Mouse (Mus musculus): ENCODE data around the gene Ryr2. TPM values are rescaled to one million over a fixed set of nuclear protein-coding genes. Genes with fewer than 3 reads are reported as not detected.

Gene Ryr2
- total and polyA plus RNA-seq, 3 experiments: 0.11 to 0.13 TPM; not detected in 1

- Histone ChIP-seq H3K4me2 (ENCODE audit: insufficient read depth, low read depth, poor library complexity, severe bottlenecking) (no peak overlapping the region), H3K4me1 (ENCODE audit: control insufficient read depth in 1 of 2, insufficient read depth in 2 of 2) (no peaks in the 10 kb centered on the region), H3K27me3 (replicated peaks) (no peaks in the 10 kb centered on the region), H3K36me3 (replicated peaks in 1 of 2; ENCODE audit: control insufficient read depth in 1 of 2, insufficient read depth in 1 of 2, low read length in 1 of 2) (no peaks in the 10 kb centered on the region), H3K27ac (ENCODE audit: insufficient read depth, low read depth) (no peak overlapping the region), H3K9me3 (replicated peaks; ENCODE audit: low read length) (no peaks in the 10 kb centered on the region), H3K4me3 (replicated peaks in 1 of 3; ENCODE audit: low read depth in 2 of 3, low read length in 2 of 3, poor library complexity in 1 of 3) (no peak overlapping the region), H3K9ac (ENCODE audit: insufficient read depth, low read depth) (no peak overlapping the region), H3K79me2 (replicated peaks; ENCODE audit: control insufficient read depth, extremely low read depth, insufficient read depth, poor library complexity, severe bottlenecking) (no peaks in the 10 kb centered on the region)
- dilution Hi-C loops (cut with MboI; ENCODE audit: extremely low pct_ligation_motif_present, extremely low pct_unique_long_range_greater_than_20kb, low sequenced_read_pairs) (no loop called here), in situ Hi-C loops (cut with MboI; ENCODE audit: low pct_ligation_motif_present, low pct_unique_long_range_greater_than_20kb, low sequenced_read_pairs) (no loop called here)
- no peak for DNase-seq (ENCODE audit: extremely low read depth)
- TF ChIP-seq BHLHE40 (IDR thresholded peaks at IDR 0.05; ENCODE audit: low read depth, low read length): no peak
- TF ChIP-seq RCOR1 (conservative IDR thresholded peaks at IDR 0.05; ENCODE audit: low read depth, low read length): no peak
- TF ChIP-seq ZNF384 (IDR thresholded peaks at IDR 0.05; ENCODE audit: low read depth, low read length): no peak
- no peak for TF ChIP-seq TCF12 (IDR thresholded peaks at IDR 0.05; ENCODE audit: low read depth, low read length)
- no peak for TF ChIP-seq SMC3 (IDR thresholded peaks at IDR 0.05; ENCODE audit: low read depth, low read length)
- TF ChIP-seq JUND (conservative IDR thresholded peaks at IDR 0.05; ENCODE audit: low read depth, low read length): no peak
- TF ChIP-seq UBTF (IDR thresholded peaks at IDR 0.05; ENCODE audit: low read depth, low read length): no peak
- TF ChIP-seq CHD1 (IDR thresholded peaks at IDR 0.05; ENCODE audit: low read depth, low read length): no peak
- TF ChIP-seq ETS1 (conservative IDR thresholded peaks at IDR 0.05; ENCODE audit: low read depth, low read length): no peak
- no peak for TF ChIP-seq HCFC1 (IDR thresholded peaks at IDR 0.05; ENCODE audit: low read depth, low read length)
- no peak for TF ChIP-seq MAZ (IDR thresholded peaks at IDR 0.05; ENCODE audit: low read depth, low read length)
- TF ChIP-seq ZKSCAN1 (IDR thresholded peaks at IDR 0.05; ENCODE audit: borderline replicate concordance, low read depth, low read length): no peak
- no peak for TF ChIP-seq CTCF (conservative IDR thresholded peaks at IDR 0.05 in 1 of 2, IDR thresholded peaks at IDR 0.05 in 1 of 2; ENCODE audit: low read depth in 2 of 2, low read length in 2 of 2)
- no peak for TF ChIP-seq ELF1 (IDR thresholded peaks at IDR 0.05; ENCODE audit: low read depth, low read length)
- TF ChIP-seq USF1 (IDR thresholded peaks at IDR 0.05; ENCODE audit: low read depth, low read length): no peak
- TF ChIP-seq USF2 (conservative IDR thresholded peaks at IDR 0.05; ENCODE audit: low read depth, low read length): no peak
- TF ChIP-seq ZC3H11A (IDR thresholded peaks at IDR 0.05; ENCODE audit: low read depth, low read length): no peak
- no peak for TF ChIP-seq POLR2AphosphoS2 (IDR thresholded peaks at IDR 0.05; ENCODE audit: low read depth, low read length)
Observed at GRCm38 (mm10) chr13:12013986-12014385, 92.8 kb downstream of the Ryr2 start.

GRCm38 (mm10) chr13:12008995-12009689, 97.6 kb downstream of the Ryr2 start:
- Histone ChIP-seq H3K4me1 (ENCODE audit: control insufficient read depth in 1 of 2, insufficient read depth in 2 of 2) (peaks cover 3% of the 10 kb centered on the region in 2 experiments; a peak in 1 of 4 replicates), H3K4me3 (replicated peaks in 1 of 3; ENCODE audit: low read depth in 2 of 3, low read length in 2 of 3, poor library complexity in 1 of 3) (no peak overlapping the region), H3K9me3 (replicated peaks; ENCODE audit: low read length) (no peaks in the 10 kb centered on the region), H3K79me2 (replicated peaks; ENCODE audit: control insufficient read depth, extremely low read depth, insufficient read depth, poor library complexity, severe bottlenecking) (no peaks in the 10 kb centered on the region), H3K36me3 (replicated peaks in 1 of 2; ENCODE audit: control insufficient read depth in 1 of 2, insufficient read depth in 1 of 2, low read length in 1 of 2) (no peaks in the 10 kb centered on the region), H3K27ac (ENCODE audit: insufficient read depth, low read depth) (no peak overlapping the region), H3K9ac (ENCODE audit: insufficient read depth, low read depth) (no peak overlapping the region), H3K4me2 (ENCODE audit: insufficient read depth, low read depth, poor library complexity, severe bottlenecking) (no peak overlapping the region), H3K27me3 (replicated peaks) (no peaks in the 10 kb centered on the region)
- no peak for DNase-seq (ENCODE audit: extremely low read depth)
- in situ Hi-C loops (cut with MboI; ENCODE audit: low pct_ligation_motif_present, low pct_unique_long_range_greater_than_20kb, low sequenced_read_pairs) (no loop called here), dilution Hi-C loops (cut with MboI; ENCODE audit: extremely low pct_ligation_motif_present, extremely low pct_unique_long_range_greater_than_20kb, low sequenced_read_pairs) (no loop called here)
- TF ChIP-seq TBP (conservative IDR thresholded peaks at IDR 0.05; ENCODE audit: low read depth, low read length): no peak

Measured in CH12.LX (cell line).